Mouse (Mus musculus) layer of hippocampus, postnatal 25 days (tissue): Measurements from ENCODE around the gene Ifna5. TPM values are rescaled to one million over a fixed set of nuclear protein-coding genes. Genes with fewer than 3 reads are reported as not detected.
A peak's percentile ranks its signal among the peaks of the same experiment; 100 is the strongest.
"Not testable (repeated sequence)": the region's sequence is repeated elsewhere in the genome, so short reads cannot be mapped to it uniquely, and the experiment has no call there.

Experiments
- DNase-seq, 2 experiments: peaks; one replicate each; pipeline ENCODE4 v3.0.0; 2022; ENCODE audit warnings: mixed read lengths in 2 of 2, low spot score in 1 of 2; ENCODE audit errors: extremely low spot score in 1 of 2
- total RNA-seq, 2 experiments: library from RNA; stranded (reverse); gene quantifications; 2 replicates each; pipeline ENCODE4 v1.2.3; 2021

Ifna5 gene
- total RNA-seq, result not detected

GRCm38 (mm10) chr4:88835225-88835624 lies at the start of gene Ifna5:
TSS of gene Ifna5 (plus strand) at chr4:88835525.
- DNase-seq, result not testable (repeated sequence)

- DNase-seq, result peak; percentile 13 to 53
These were observed 46.9 kb upstream of the Ifna5 start, which contains the start of gene Gm13277 for GRCm38 (mm10) chr4:88788402-88788801. TSS of gene Gm13277 (plus strand) at chr4:88788632.

- not testable (repeated sequence) for DNase-seq
These were observed 44.1 kb upstream of the Ifna5 start, which contains the start of gene Gm13278 for GRCm38 (mm10) chr4:88791250-88791649. TSS of gene Gm13278 (plus strand) at chr4:88791550.

GRCm38 (mm10) chr4:88793936-88794675 lies 41.2 kb upstream of the Ifna5 start, which contains the start of gene Gm13275:
TSS of gene Gm13275 (plus strand) at chr4:88794487.
- peak; percentile 56 to 73 for DNase-seq

- DNase-seq, result not testable (repeated sequence)
These were observed 38.2 kb upstream of the Ifna5 start, which contains the start of gene Gm13279 for GRCm38 (mm10) chr4:88797097-88797496. TSS of gene Gm13279 (plus strand) at chr4:88797397.

- DNase-seq, result not testable (repeated sequence)
These were observed 36.0 kb upstream of the Ifna5 start, which contains the start of gene Gm13285 for GRCm38 (mm10) chr4:88799365-88799764. TSS of gene Gm13285 (plus strand) at chr4:88799665.

- not testable (repeated sequence) for DNase-seq
These were observed 32.4 kb upstream of the Ifna5 start, which contains the start of gene Gm13287 for GRCm38 (mm10) chr4:88802954-88803353. TSS of gene Gm13287 (plus strand) at chr4:88803254.

- not testable (repeated sequence) for DNase-seq
These were observed 30.1 kb upstream of the Ifna5 start, which contains the start of gene Gm13288 for GRCm38 (mm10) chr4:88805231-88805630. TSS of gene Gm13288 (plus strand) at chr4:88805531.

- not testable (repeated sequence) for DNase-seq
These were observed 29.6 kb upstream of the Ifna5 start for GRCm38 (mm10) chr4:88805761-88806160.

- no peak for DNase-seq
These were observed 19.4 kb upstream of the Ifna5 start, which contains the start of gene Ifna7 for GRCm38 (mm10) chr4:88815928-88816327. TSS of gene Ifna7 (plus strand) at chr4:88816228.

GRCm38 (mm10) chr4:88819659-88820058 lies 15.7 kb upstream of the Ifna5 start, which contains the start of gene Ifna11:
TSS of gene Ifna11 (plus strand) at chr4:88819959.
- no peak for DNase-seq

- peak in 1 of 2 experiments; percentile 27 for DNase-seq
These were observed 12.3 kb upstream of the Ifna5 start for GRCm38 (mm10) chr4:88822995-88823394.

- not testable (repeated sequence) for DNase-seq
These were observed 8.2 kb upstream of the Ifna5 start, which contains the start of gene Ifna6 for GRCm38 (mm10) chr4:88827116-88827515. TSS of gene Ifna6 (plus strand) at chr4:88827416.

GRCm38 (mm10) chr4:88830523-88830922 lies 4.8 kb upstream of the Ifna5 start:
- DNase-seq, result peak; percentile 13 to 53

- DNase-seq, result peak in 1 of 2 experiments; percentile 13
These were observed 3.5 kb downstream of the Ifna5 start for GRCm38 (mm10) chr4:88838828-88839227.

- no peak for DNase-seq
These were observed 4.7 kb downstream of the Ifna5 start for GRCm38 (mm10) chr4:88840058-88840457.

- DNase-seq, result no peak
These were observed 6.2 kb downstream of the Ifna5 start, which contains the start of gene Ifna4 for GRCm38 (mm10) chr4:88841438-88841911. TSS of gene Ifna4 (plus strand) at chr4:88841861.

- no peak for DNase-seq
These were observed 10.0 kb downstream of the Ifna5 start for GRCm38 (mm10) chr4:88845334-88845733.

- DNase-seq, result no peak
These were observed 14.4 kb downstream of the Ifna5 start, which contains the start of gene Ifna1 for GRCm38 (mm10) chr4:88849698-88850097. TSS of gene Ifna1 (plus strand) at chr4:88850087.

GRCm38 (mm10) chr4:88851026-88851763 lies 15.9 kb downstream of the Ifna5 start:
- DNase-seq, result no peak
